Comparison of ENCODE assay signal across 8 mouse cellular contexts in the genomic region with DNA sequence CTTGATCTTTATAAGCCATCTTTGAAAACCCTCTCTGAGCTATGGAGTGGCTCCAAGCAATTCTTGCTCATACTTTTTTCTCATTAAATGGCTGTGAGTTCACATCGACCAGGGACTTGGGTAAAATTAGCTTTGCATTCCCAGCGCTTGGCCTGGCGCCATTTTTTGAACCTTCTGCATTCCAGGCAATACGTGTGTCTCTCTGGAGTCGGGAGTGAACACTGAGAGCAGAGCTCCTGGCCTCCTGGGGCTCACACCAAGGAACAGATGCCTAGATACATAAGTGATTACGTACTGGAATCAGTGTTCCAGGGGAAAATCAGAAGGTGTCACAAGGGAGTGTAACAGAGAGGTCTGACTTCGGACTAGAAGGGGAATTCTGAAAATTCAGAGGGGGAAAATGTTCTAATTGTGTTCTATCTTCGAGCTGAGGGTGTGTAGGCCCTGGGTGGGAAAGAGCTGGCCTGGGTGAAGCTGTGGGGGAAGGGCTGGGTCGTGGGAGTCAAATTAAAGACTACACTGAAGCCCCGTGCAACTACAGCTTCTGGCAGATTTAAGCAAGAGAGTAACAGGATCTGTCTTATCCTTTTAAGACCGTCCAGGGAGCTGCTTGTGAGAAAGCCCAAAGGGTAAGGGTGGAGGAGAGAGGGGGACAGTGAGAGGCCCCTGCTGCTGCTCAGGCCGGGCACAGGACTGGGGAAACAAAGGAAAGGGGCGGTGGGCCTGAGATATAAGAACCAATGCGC.
DNase-seq lines count a peak whose midpoint lies in the region; ATAC-seq and TF ChIP-seq lines count a peak whose summit lies in the region.

No protein-coding gene starts in this region.

- no peak for ATAC-seq in midbrain, postnatal 0 days (ENCODE audit: low FRiP score)

- peak overlapping the region; percentile 43 for H3K27ac ChIP-seq in layer of hippocampus, adult 2 months
- no peak overlapping the region for H3K27ac ChIP-seq in kidney, adult 2 months (ENCODE audit: insufficient read depth, low read depth, low read length)
- no peak overlapping the region for H3K27ac ChIP-seq in midbrain, postnatal 0 days (ENCODE audit: low read depth, low read length)

- no peak overlapping the region for H3K9ac ChIP-seq in midbrain, postnatal 0 days (replicated peaks; ENCODE audit: low read length, poor library complexity, severe bottlenecking)

- H3K4me2 ChIP-seq in midbrain, postnatal 0 days (ENCODE audit: low read depth, low read length, poor library complexity, severe bottlenecking), result no peak overlapping the region

- H3K4me1 ChIP-seq in kidney, adult 2 months (ENCODE audit: control insufficient read depth, insufficient read depth, low read length), result peaks cover 6% of the 10 kb centered on the region
- H3K4me1 ChIP-seq in midbrain, postnatal 0 days (ENCODE audit: insufficient read depth, low read length), result no peaks in the 10 kb centered on the region

- no peaks in the 10 kb centered on the region for H3K27me3 ChIP-seq in kidney, adult 2 months (replicated peaks; ENCODE audit: control insufficient read depth, insufficient read depth, low read length)
- H3K27me3 ChIP-seq in midbrain, postnatal 0 days (ENCODE audit: insufficient read depth, low read length), result no peaks in the 10 kb centered on the region

- no peaks in the 10 kb centered on the region for H3K9me3 ChIP-seq in midbrain, postnatal 0 days (ENCODE audit: low read length)

- WGBS in kidney, adult 2 months, result 55% methylated on average over 14 of the region's 14 CpGs
- 38% methylated on average over 14 of the region's 14 CpGs for WGBS in midbrain, postnatal 0 days

- no peaks in the 10 kb centered on the region for H3K36me3 ChIP-seq in kidney, adult 2 months (ENCODE audit: control insufficient read depth, insufficient read depth, low read length)
- no peaks in the 10 kb centered on the region for H3K36me3 ChIP-seq in midbrain, postnatal 0 days (ENCODE audit: insufficient read depth, low read length)

- TF ChIP-seq CTCF in layer of hippocampus, adult 2 months (conservative IDR thresholded peaks at IDR 0.05), result no peak
- no peak for TF ChIP-seq CTCF in kidney, adult 2 months (conservative IDR thresholded peaks at IDR 0.05; ENCODE audit: insufficient read depth, insufficient read length, low read depth, low read length)
- no peak for TF ChIP-seq CTCF in midbrain, postnatal 0 days (IDR thresholded peaks at IDR 0.05)

- no peak for DNase-seq in layer of hippocampus, adult 2 months (ENCODE audit: low spot score in 2 of 2)
- DNase-seq in layer of hippocampus, adult 9-10 months (ENCODE audit: low spot score), result no peak
- peak; percentile 72 for DNase-seq in cerebellum, postnatal 14 days
- DNase-seq in heart, adult 8-10 months (ENCODE audit: low spot score), result peak; percentile 74
- peak; percentile 57 for DNase-seq in kidney, adult 2 months
- peak; percentile 54 for DNase-seq in midbrain, postnatal 0 days (ENCODE audit: low spot score)
- no peak for DNase-seq in ovary, postnatal 14 days (ENCODE audit: low spot score)
- DNase-seq in layer of hippocampus, postnatal 14 days (ENCODE audit: low spot score in 2 of 2), result no peak

- H3K4me3 ChIP-seq in layer of hippocampus, adult 2 months, result no peak overlapping the region
- H3K4me3 ChIP-seq in kidney, adult 2 months (ENCODE audit: insufficient read depth, low read depth, low read length), result no peak overlapping the region
- no peak overlapping the region for H3K4me3 ChIP-seq in midbrain, postnatal 0 days (ENCODE audit: low read depth, low read length)

- TF ChIP-seq POLR2A in kidney, adult 2 months (IDR thresholded peaks at IDR 0.05; ENCODE audit: low read depth, low read length), result no peak

Comparison
In these comparisons a context has a peak if more than half of its experiments do, and no peak if none do; other contexts are left out.
1. DNase-seq: peak in cerebellum, postnatal 14 days (2 of 2), heart, adult 8-10 months (single experiment), kidney, adult 2 months (single experiment) and midbrain, postnatal 0 days (single experiment); none in layer of hippocampus, adult 2 months (0 of 2), layer of hippocampus, adult 9-10 months (single experiment), ovary, postnatal 14 days (single experiment) and layer of hippocampus, postnatal 14 days (0 of 2).